Mouse (Mus musculus): ENCODE measurements around the gene Otub1. TPM values are rescaled to one million over a fixed set of nuclear protein-coding genes. Genes with fewer than 3 reads are reported as not detected.

Gene Otub1
- polyA plus RNA-seq (2017; shearing (Covaris generic)) = 100 to 1,000 TPM; 157 to 170 TPM

- peak; percentile 92 for ATAC-seq
Observed at GRCm38 (mm10) chr19:7205753-7206736, at the start of gene Otub1. Gene Otub1, minus strand, starts transcription at chr19:7206316.

DNA sequence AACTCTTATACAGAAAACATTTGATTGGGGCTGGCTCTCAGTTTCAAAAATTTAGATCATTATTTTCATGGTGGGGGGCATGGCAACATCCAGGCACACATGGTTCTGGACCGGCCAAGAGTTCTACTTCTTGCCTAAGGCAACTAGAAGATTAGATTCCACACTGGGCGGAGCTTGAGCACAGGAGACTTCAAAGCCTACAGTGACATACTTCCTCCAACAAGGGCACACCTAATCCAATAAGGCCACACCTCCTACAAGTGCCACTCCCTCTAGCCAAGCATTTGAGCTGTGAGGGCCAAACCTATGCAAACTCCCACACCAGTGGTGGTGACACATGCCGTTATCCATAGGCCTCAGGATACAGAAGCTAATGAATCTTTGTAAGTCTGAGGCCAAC is 39.9 kb upstream of the Otub1 start:
- ATAC-seq = no peak

DNA sequence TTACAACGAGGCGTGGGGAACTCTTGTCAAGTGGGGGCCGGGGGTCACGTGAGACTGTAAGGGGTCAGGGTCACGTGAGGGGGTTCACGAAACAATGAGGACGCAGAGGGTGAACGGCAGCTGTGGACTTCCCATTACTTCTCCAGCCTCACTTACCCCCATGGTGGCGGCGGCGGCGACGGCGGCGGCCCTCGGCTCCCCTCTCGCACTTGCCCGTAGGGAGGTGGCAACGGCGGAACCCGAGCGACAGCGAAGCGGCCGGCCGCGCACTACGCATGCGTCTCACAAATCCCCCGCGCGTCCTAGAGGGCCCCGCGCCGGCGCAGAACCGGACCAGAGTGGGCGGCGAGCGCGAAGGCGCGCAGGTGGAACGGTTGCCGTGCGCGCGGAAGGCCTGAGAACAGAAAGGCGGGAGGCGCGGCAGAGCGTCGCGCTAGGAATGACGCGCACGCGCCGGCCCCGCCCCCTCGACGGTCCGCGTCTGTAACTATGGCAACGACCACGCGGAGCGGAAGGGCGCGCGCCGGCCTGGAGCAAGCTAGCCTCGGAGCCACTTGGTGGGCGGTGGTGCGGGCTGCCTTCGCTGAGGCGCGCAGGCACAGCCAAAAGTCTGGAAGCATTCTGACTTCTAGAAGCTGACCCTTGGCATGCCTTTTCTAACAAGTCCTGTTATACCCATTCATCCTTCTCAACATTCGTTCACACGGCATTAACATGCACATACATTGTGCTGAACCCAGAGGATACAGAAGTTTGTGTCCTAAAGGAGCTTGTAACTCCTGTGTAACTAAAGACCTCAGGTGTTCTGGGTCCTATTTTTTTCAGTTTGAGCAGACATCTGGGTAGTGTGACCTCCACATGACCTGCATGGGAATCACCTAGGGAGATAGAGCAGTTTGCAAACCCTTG is 34.9 kb upstream of the Otub1 start, which contains the start of gene Naa40:
Gene Naa40, minus strand, starts transcription at position 402 of the 909 bp plus-strand sequence.
- ATAC-seq = peak; percentile 86

DNA sequence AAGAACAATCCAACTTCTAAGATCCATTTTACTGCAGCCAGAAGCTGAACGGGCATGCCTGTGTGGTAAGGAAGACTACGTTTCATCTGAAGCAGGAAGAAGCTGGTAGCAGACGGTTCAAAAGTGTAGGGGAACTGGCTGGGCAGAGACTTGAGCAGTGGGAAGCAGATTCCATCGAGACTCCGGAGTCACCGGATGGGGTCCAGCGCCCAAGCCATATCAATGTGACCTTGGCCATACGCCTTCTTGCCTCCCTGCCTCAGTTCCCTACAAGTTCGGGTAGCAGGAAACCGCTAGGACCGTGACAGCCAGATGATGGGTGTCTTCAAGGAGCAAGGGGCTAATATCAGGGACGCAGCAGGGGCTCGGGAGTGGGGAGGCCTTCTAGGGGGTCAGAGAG is 34.2 kb upstream of the Otub1 start:
- ATAC-seq = no peak

- no peak for ATAC-seq
Observed at GRCm38 (mm10) chr19:7239574-7239973, 33.5 kb upstream of the Otub1 start.

DNA sequence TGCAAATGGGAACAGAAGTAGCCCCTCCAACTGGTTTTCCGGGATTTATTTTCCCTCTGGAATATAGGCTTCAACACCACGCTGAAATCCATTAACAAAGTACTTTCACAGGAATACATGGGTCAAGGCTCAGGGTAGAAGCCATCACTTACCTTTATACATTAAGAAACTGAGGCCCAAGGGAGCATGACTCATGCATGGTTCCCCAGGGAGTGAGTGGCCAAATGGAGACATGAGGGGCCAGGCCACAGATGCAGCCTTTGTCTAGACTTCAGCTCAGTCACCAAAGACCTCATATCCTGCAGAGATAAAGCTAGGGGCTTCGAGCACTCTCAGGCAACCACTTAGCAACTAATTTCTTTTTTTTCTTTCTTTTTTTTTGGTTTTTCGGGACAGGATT is 30.6 kb upstream of the Otub1 start:
- no peak for ATAC-seq

GRCm38 (mm10) chr19:7236011-7236410 is 29.9 kb upstream of the Otub1 start:
- ATAC-seq = no peak

DNA sequence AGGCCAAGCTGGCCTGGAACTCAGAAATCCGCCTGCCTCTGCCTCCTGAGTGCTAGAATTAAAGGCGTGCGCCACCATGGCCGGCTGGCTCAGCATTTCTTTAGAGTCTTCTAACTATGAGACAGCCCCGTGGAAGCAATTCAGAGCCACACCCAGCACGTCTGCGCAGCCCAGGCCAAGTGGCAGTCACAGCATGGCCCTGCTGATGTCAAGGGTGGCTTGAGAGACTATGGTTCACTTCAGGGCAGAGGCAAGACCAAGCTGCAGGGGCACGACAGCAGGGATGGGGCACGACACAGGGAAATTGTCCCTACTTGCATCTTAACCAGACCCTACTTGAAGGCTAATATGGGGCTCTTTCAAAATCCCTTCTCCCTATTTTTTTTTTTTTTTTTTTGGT is 29.3 kb upstream of the Otub1 start:
- no peak for ATAC-seq

- ATAC-seq = peak; percentile 63
Observed at GRCm38 (mm10) chr19:7234537-7235221, 28.6 kb upstream of the Otub1 start.

- ATAC-seq = no peak
Observed at GRCm38 (mm10) chr19:7226511-7226914, 20.4 kb upstream of the Otub1 start.

DNA sequence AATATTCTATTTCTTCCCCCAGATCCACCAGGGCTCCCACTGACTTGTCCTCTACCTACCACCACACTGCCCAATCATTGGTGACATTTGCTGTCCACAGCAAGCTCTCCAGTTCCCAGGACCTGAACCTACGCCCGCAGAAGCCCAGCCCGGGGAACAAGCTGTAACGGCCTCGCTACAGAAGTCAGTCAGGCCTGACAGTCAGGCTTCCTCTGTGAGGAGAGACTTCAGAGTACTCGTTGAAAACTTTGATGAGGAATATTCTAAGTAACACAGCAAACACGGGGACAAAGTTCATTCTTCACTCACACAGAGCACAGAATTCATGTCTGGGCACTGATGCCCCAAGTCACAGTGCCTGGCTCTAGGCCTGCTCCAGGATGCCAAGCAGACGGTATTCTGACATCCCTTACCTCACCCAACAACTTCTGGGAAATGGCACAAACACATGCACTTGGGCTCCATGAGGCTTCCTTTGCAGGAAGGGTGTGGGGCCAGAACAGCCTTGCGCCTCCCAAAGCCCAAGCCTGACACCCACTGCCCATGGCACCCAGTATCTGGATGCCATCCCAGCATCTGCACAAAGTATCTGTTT is 19.1 kb upstream of the Otub1 start:
- ATAC-seq = no peak

GRCm38 (mm10) chr19:7224253-7224652 is 18.1 kb upstream of the Otub1 start:
- no peak for ATAC-seq

DNA sequence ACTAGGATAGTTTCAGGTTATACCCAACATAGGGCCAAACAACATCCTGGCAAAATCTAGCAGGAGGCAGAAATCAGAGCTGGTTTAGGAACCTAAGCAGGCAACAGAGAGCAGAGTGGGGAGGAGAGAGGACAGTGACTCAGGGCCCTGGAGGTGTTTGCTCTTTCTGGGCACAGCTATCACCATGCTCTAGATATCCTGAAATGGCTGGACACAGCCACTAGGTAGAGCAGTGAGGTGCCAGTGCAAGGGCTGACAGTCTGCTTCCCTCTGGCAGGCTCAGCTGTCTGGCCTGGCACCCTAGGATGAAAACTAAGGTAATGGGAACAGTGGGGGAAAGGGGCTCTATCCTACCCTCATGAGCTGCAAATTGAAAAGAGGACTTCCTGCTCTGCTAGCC is 17.4 kb upstream of the Otub1 start:
- ATAC-seq = no peak

GRCm38 (mm10) chr19:7222196-7222595 is 16.1 kb upstream of the Otub1 start:
- ATAC-seq = no peak

GRCm38 (mm10) chr19:7218753-7219152 is 12.6 kb upstream of the Otub1 start:
- ATAC-seq = no peak

- ATAC-seq = no peak
Observed at GRCm38 (mm10) chr19:7217926-7218267, 11.8 kb upstream of the Otub1 start.

GRCm38 (mm10) chr19:7217162-7217925 is 11.2 kb upstream of the Otub1 start, which contains the start of gene Cox8a:
Gene Cox8a, minus strand, starts transcription at chr19:7217616.
- peak; percentile 100 for ATAC-seq

DNA sequence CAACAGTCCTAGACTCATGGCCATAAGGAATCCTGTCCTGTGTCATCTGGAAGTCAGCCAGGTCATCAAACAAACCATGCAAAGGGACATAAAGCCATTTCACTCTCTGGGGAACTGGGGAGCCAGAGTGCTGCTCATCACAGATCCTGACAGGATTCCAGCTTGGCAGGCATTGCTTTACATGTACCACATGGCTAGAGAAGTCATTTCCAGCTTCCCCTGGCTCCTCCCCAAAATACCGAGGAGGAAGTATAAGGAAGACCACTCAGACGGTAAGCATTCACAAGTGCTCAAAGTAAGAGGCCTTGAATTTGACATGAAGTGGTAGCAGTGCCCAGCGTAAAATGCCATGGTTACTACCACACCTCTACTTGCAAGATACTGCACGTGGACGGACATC is 8.4 kb upstream of the Otub1 start:
- ATAC-seq = no peak

- ATAC-seq = no peak
Observed at GRCm38 (mm10) chr19:7213010-7213409, 6.9 kb upstream of the Otub1 start.

DNA sequence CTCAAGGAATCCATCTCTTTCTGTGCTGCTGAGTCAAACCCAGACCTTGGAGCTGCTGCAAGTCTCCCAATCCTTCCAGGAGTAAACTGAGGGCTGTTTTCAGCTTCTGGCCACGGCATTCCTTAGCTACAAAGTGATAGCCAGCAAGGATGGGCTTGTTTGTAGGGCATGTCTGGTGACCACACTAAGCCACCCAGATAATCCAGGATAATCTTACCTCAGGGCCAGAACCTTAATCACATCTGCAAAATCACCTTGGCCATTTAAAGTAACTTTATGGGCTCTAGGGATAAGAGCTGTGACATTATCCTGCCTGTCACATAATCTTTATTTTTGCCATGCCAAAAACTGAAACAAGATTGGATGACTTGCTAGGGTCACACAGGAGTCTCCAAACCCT is 6.1 kb upstream of the Otub1 start:
- no peak for ATAC-seq

GRCm38 (mm10) chr19:7209907-7210646 is 4.0 kb upstream of the Otub1 start:
- ATAC-seq = no peak

Data from activated CD4-positive, CD25-positive, alpha-beta regulatory T cell, adult 4 months (primary cell).